ENCODE assay signal across 9 mouse cellular contexts in the genomic region with DNA sequence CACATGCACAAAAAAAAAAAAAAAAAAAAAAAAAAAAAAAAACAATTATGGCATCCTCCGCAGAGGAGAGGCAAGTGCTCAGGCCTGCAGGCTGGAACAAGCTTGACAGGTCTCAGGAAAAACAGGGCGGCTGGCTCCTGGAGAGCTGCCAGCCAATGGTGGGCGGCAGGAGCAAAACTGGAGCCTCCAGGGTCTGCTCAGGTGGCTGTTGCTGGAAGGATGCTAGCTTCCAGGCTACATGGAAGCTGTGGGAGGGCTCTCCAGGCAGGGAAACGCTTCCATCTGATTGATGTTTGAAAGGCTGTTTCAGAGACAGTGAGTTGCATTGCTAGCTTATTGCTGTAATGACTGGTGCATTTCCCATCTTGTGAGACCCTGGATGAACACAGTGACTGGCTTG.
DNase-seq lines count a peak whose midpoint lies in the region; ATAC-seq and TF ChIP-seq lines count a peak whose summit lies in the region.
"Had no signal": no experiment of that assay in that cellular context is flagged by ENCODE, and none has a peak within 500 bp of the region (broad histone marks: within the 10 kb centered on the region; RNA-seq: fewer than 3 reads in every experiment).

No protein-coding gene starts in this region.

- H3K4me1 ChIP-seq in lung, embryonic 14.5 days (ENCODE audit: insufficient read depth), result no peaks in the 10 kb centered on the region
- H3K4me1 ChIP-seq in embryonic facial prominence, embryonic 14.5 days (ENCODE audit: control insufficient read depth, insufficient read depth, low read length), result peaks cover 4% of the 10 kb centered on the region; the same call in 1 of the 2 replicates
- H3K4me1 ChIP-seq in hindbrain, embryonic 14.5 days (replicated peaks; ENCODE audit: control insufficient read depth, insufficient read depth, low read length), result peaks cover 17% of the 10 kb centered on the region
- H3K4me1 ChIP-seq in neural tube, embryonic 14.5 days (ENCODE audit: control insufficient read depth, insufficient read depth, low read length), result peaks cover 6% of the 10 kb centered on the region; the same call in 1 of the 2 replicates
- no peaks in the 10 kb centered on the region for H3K4me1 ChIP-seq in intestine, postnatal 0 days (replicated peaks; ENCODE audit: control insufficient read depth, insufficient read depth, low read length)

- DNase-seq in lung, embryonic 14.5 days, result peak; percentile 60
- no peak for DNase-seq in lung, postnatal 36 days
- DNase-seq in embryonic facial prominence, embryonic 14.5 days (ENCODE audit: low spot score), result peak; percentile 86
- DNase-seq in hindbrain, embryonic 14.5 days (ENCODE audit: low spot score), result no peak
- DNase-seq in embryo, embryonic 9.5 days (ENCODE audit: extremely low spot score), result no peak

- WGBS in lung, embryonic 14.5 days, result 36% methylated on average over 4 of the region's 4 CpGs
- 16% methylated on average over 3 of the region's 4 CpGs for WGBS in embryonic facial prominence, embryonic 14.5 days
- WGBS in hindbrain, embryonic 14.5 days, result 29% methylated on average over 4 of the region's 4 CpGs
- 25% methylated on average over 4 of the region's 4 CpGs for WGBS in neural tube, embryonic 14.5 days
- 44% methylated on average over 4 of the region's 4 CpGs for WGBS in intestine, postnatal 0 days

- H3K27ac ChIP-seq in lung, embryonic 14.5 days (ENCODE audit: low read depth), result no peak overlapping the region
- no peak overlapping the region; the same call in 1 of the 2 replicates for H3K27ac ChIP-seq in embryonic facial prominence, embryonic 14.5 days (replicated peaks; ENCODE audit: low read depth, low read length)
- H3K27ac ChIP-seq in hindbrain, embryonic 14.5 days, result peak overlapping the region; percentile 68
- H3K27ac ChIP-seq in neural tube, embryonic 14.5 days (ENCODE audit: low read depth, low read length), result peak overlapping the region; percentile 77
- H3K27ac ChIP-seq in intestine, postnatal 0 days (ENCODE audit: low read depth, low read length), result no peak overlapping the region
- H3K27ac ChIP-seq: layer of hippocampus, adult 2 months; limb, embryonic 15.5 days had no signal

- no peaks in the 10 kb centered on the region for H3K27me3 ChIP-seq in lung, embryonic 14.5 days (ENCODE audit: insufficient read depth, low read length)
- no peaks in the 10 kb centered on the region for H3K27me3 ChIP-seq in embryonic facial prominence, embryonic 14.5 days (replicated peaks; ENCODE audit: control insufficient read depth, insufficient read depth, low read length)
- H3K27me3 ChIP-seq in hindbrain, embryonic 14.5 days (ENCODE audit: control insufficient read depth, insufficient read depth, low read length), result no peaks in the 10 kb centered on the region
- H3K27me3 ChIP-seq in neural tube, embryonic 14.5 days (ENCODE audit: control insufficient read depth, insufficient read depth, low read length), result no peaks in the 10 kb centered on the region
- H3K27me3 ChIP-seq in intestine, postnatal 0 days (replicated peaks; ENCODE audit: control insufficient read depth, insufficient read depth, low read length), result no peaks in the 10 kb centered on the region
- H3K27me3 ChIP-seq: limb, embryonic 15.5 days had no signal

- H3K4me2 ChIP-seq in lung, embryonic 14.5 days, result no peak overlapping the region
- H3K4me2 ChIP-seq in embryonic facial prominence, embryonic 14.5 days (ENCODE audit: low read depth, low read length), result no peak overlapping the region
- H3K4me2 ChIP-seq in hindbrain, embryonic 14.5 days (replicated peaks), result 0 out of 2 replicates have a peak overlapping the region, but pooled peaks have one; percentile 0
- H3K4me2 ChIP-seq in neural tube, embryonic 14.5 days (ENCODE audit: low read depth, low read length), result no peak overlapping the region
- H3K4me2 ChIP-seq in intestine, postnatal 0 days (replicated peaks; ENCODE audit: low read depth), result no peak overlapping the region
- H3K4me2 ChIP-seq: limb, embryonic 15.5 days had no signal

- peak; percentile 60; the same call in 1 of the 2 replicates for ATAC-seq in lung, embryonic 14.5 days (ENCODE audit: insufficient read depth)
- peak; percentile 83 for ATAC-seq in embryonic facial prominence, embryonic 14.5 days (ENCODE audit: low read depth)
- peak; percentile 55 for ATAC-seq in hindbrain, embryonic 14.5 days (ENCODE audit: low FRiP score)
- peak; percentile 68; the same call in 1 of the 2 replicates for ATAC-seq in neural tube, embryonic 14.5 days (ENCODE audit: low read depth)
- no peak for ATAC-seq in intestine, postnatal 0 days

- H3K4me3 ChIP-seq in lung, embryonic 14.5 days (ENCODE audit: low read depth, low read length), result no peak overlapping the region
- H3K4me3 ChIP-seq in embryonic facial prominence, embryonic 14.5 days (ENCODE audit: low read depth, low read length), result no peak overlapping the region
- no peak overlapping the region for H3K4me3 ChIP-seq in hindbrain, embryonic 14.5 days (replicated peaks; ENCODE audit: low read length)
- no peak overlapping the region for H3K4me3 ChIP-seq in neural tube, embryonic 14.5 days (ENCODE audit: low read depth, low read length)
- H3K4me3 ChIP-seq in intestine, postnatal 0 days (ENCODE audit: low read depth, low read length), result no peak overlapping the region
- H3K4me3 ChIP-seq: layer of hippocampus, adult 2 months; limb, embryonic 15.5 days had no signal

- TF ChIP-seq CTCF in lung, embryonic 14.5 days (IDR thresholded peaks at IDR 0.05; ENCODE audit: low read depth), result no peak
- no peak for TF ChIP-seq CTCF in intestine, postnatal 0 days (IDR thresholded peaks at IDR 0.05; ENCODE audit: low read depth)

- H3K9me3 ChIP-seq in lung, embryonic 14.5 days (ENCODE audit: low read depth, low read length), result no peaks in the 10 kb centered on the region
- H3K9me3 ChIP-seq in embryonic facial prominence, embryonic 14.5 days (ENCODE audit: control insufficient read depth, low read length), result no peaks in the 10 kb centered on the region
- no peaks in the 10 kb centered on the region for H3K9me3 ChIP-seq in hindbrain, embryonic 14.5 days (ENCODE audit: control insufficient read depth, low read length)
- H3K9me3 ChIP-seq in neural tube, embryonic 14.5 days (ENCODE audit: control insufficient read depth, low read length), result no peaks in the 10 kb centered on the region
- no peaks in the 10 kb centered on the region for H3K9me3 ChIP-seq in intestine, postnatal 0 days (ENCODE audit: control insufficient read depth)
- H3K9me3 ChIP-seq: limb, embryonic 15.5 days had no signal

- no peak overlapping the region for H3K9ac ChIP-seq in lung, embryonic 14.5 days
- H3K9ac ChIP-seq in embryonic facial prominence, embryonic 14.5 days (ENCODE audit: low read depth, low read length), result no peak overlapping the region
- no peak overlapping the region for H3K9ac ChIP-seq in hindbrain, embryonic 14.5 days
- H3K9ac ChIP-seq in neural tube, embryonic 14.5 days (replicated peaks; ENCODE audit: low read depth, low read length), result no peak overlapping the region
- H3K9ac ChIP-seq in intestine, postnatal 0 days (ENCODE audit: low read depth, low read length), result no peak overlapping the region
- H3K9ac ChIP-seq: limb, embryonic 15.5 days had no signal

- no peaks in the 10 kb centered on the region for H3K36me3 ChIP-seq in lung, embryonic 14.5 days (ENCODE audit: insufficient read depth)
- H3K36me3 ChIP-seq in embryonic facial prominence, embryonic 14.5 days (ENCODE audit: control insufficient read depth, insufficient read depth, low read length), result no peaks in the 10 kb centered on the region
- H3K36me3 ChIP-seq in hindbrain, embryonic 14.5 days (replicated peaks; ENCODE audit: control insufficient read depth, insufficient read depth), result no peaks in the 10 kb centered on the region
- no peaks in the 10 kb centered on the region for H3K36me3 ChIP-seq in neural tube, embryonic 14.5 days (ENCODE audit: control insufficient read depth, insufficient read depth, low read length)
- no peaks in the 10 kb centered on the region for H3K36me3 ChIP-seq in intestine, postnatal 0 days (ENCODE audit: control insufficient read depth, insufficient read depth)
- H3K36me3 ChIP-seq: limb, embryonic 15.5 days had no signal

Comparison
In these comparisons a context has a peak if more than half of its experiments do, and no peak if none do; other contexts are left out.
1. DNase-seq: peak in lung, embryonic 14.5 days (single experiment) and embryonic facial prominence, embryonic 14.5 days (single experiment); none in lung, postnatal 36 days (single experiment), hindbrain, embryonic 14.5 days (single experiment) and embryo, embryonic 9.5 days (single experiment).
2. H3K27ac ChIP-seq: peak in hindbrain, embryonic 14.5 days (single experiment) and neural tube, embryonic 14.5 days (single experiment); none in lung, embryonic 14.5 days (single experiment), embryonic facial prominence, embryonic 14.5 days (single experiment) and intestine, postnatal 0 days (single experiment).